Mouse (Mus musculus) lung, adult 2 months (tissue): ENCODE measurements at regions not wholly inside any gene's neighbourhood (a gene's known extent, or its start where the extent isn't known, plus 50 kb on each side); places are given as distances from the start of the nearest gene placed in this dataset.

Experiments used
- DNase-seq: peaks from one replicate; pipeline ENCODE4 v3.0.0; 2022
- H3K4me1 ChIP-seq: fragments of 200-500 bp; 2 replicates; pipeline ENCODE4 v1.6.1; 2011; ENCODE audit warnings: low read length; ENCODE audit not compliant: control insufficient read depth, insufficient read depth
- H3K4me3 ChIP-seq: fragments of 200-500 bp; replicated peaks from 2 replicates; pipeline ENCODE3; 2011; ENCODE audit warnings: low read depth, mild to moderate bottlenecking, control low read depth, low read length; ENCODE audit errors: extremely low read depth
- CTCF ChIP-seq: fragments of 200-500 bp; IDR thresholded peaks from 2 replicates; pipeline ENCODE4 v1.5.1; 2011; ENCODE audit warnings: mild to moderate bottlenecking, low read length, control low read depth; ENCODE audit not compliant: insufficient read depth
- POLR2A ChIP-seq: fragments of 200-500 bp; IDR thresholded peaks from 2 replicates; pipeline ENCODE4 v1.6.1; 2011; ENCODE audit warnings: low read depth, mild to moderate bottlenecking, control low read depth, low read length, borderline replicate concordance; ENCODE audit errors: extremely low read depth
- WGBS: fragments of 180-500 bp; shearing (Covaris S2); methylation state at CpG from one replicate; pipeline ENCODE4 v1.1.7; 2018; 5-methylcytosine and 5-hydroxymethylcytosine counted together

DNA sequence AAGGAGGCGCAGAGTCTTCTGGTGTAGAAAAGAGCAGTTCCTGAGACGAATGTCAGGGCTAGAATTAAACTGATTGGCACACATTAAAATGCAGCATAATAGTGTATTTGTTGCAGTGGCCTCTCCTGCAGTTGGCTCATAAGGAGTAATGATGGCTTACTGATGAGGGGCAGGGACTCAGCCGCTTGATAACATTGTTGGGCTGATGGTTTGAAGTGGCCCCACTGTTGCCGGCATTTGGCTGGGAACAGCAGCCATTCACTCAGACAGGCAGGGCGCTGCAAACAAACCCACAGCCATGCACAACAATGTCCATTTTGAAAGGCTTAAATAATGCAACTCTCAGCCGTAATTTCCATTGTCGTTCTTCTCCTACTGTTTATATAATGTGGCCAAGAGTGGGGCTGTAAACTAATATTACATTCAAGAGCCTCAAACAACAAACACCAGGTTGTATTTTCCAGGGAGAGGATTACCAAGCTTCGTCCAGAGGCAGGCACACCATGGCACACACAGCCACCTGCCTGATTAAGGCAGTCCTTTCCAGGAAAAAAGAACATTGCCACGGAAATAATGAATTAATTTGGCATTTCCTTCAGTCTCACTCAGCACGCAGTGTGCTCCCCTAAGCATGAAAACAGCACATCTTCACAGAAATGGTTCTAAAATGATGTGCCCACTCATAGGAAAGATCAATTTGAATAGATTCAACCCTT lies 374.1 kb downstream of the Nedd1 start:
- Histone ChIP-seq H3K4me1 (no peaks in the 10 kb centered on the region), H3K4me3 (no peak overlapping the region)
- TF ChIP-seq POLR2A (no peak), CTCF (no peak)
- DNase-seq = no peak
- WGBS = 70% methylated on average over 10 of the region's 10 CpGs

DNA sequence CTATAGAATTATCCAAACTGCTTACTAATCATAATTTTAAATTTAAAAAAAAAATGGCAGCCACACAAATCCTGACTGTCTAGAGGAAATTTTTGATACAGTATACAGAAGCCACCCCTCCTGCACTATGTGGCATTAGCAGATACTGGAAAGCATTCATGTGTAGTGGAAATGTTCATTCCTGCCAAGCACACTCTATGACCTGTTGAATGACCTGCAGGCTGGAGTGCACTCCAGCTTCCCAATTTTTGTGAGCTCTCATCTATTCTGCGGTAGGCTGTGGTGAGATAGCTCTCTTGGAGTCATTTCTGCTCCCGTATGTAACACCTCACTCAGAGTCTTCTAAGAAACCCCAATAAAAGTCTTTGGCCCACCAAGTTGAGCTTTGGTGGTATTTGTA lies 382.5 kb downstream of the Nedd1 start:
- H3K4me3 ChIP-seq = no peak overlapping the region
- no peaks in the 10 kb centered on the region for H3K4me1 ChIP-seq
- DNase-seq = no peak
- WGBS = 79% methylated on average over 2 of the region's 2 CpGs
- TF ChIP-seq CTCF (no peak), POLR2A (no peak)

DNA sequence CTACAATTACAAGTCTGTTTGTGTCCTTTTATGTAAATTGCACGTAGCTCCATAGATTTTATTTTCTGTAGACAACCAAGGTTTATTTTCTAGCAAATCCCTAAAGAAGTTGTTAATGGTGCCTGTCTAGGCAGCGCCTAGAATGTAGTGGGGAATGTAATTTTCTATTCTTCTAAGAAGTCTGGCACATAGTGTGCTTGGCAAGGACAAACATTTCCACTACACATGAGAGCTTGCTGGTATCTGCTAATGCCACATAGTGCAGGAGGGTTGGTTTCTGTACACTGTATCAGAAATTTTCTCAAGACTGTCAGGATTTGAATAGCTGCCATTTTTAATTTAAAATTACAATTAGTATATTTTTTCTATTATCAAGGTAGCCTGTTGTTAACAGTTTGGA lies 385.3 kb downstream of the Nedd1 start:
- no peak overlapping the region for H3K4me3 ChIP-seq
- no peak for DNase-seq
- WGBS = 75% methylated on average over 2 of the region's 2 CpGs
- H3K4me1 ChIP-seq = no peaks in the 10 kb centered on the region
- no peak for TF ChIP-seq CTCF
- TF ChIP-seq POLR2A = no peak

DNA sequence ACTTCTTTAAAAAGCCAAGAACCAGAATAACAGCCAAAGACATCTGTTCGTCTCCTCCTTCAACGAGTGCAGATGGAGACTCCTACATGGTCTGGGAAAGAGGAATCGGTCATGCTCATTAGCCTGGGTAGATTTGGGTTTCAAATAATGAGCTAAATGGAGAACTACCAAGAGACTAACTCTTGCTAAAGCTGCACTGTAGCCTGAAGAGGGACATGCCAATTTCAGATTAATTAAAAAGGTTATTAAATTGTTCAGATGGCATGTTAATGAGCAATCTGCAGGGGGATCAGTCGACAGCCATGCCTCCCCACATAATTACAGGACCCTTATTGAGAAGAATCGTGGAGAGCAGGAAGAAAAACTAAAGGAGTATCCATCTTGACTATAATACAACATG lies 386.1 kb downstream of the Nedd1 start:
- Histone ChIP-seq H3K4me1 (no peaks in the 10 kb centered on the region), H3K4me3 (no peak overlapping the region)
- 77% methylated on average over 5 of the region's 5 CpGs for WGBS
- DNase-seq = no peak
- TF ChIP-seq CTCF = no peak
- TF ChIP-seq POLR2A = no peak

DNA sequence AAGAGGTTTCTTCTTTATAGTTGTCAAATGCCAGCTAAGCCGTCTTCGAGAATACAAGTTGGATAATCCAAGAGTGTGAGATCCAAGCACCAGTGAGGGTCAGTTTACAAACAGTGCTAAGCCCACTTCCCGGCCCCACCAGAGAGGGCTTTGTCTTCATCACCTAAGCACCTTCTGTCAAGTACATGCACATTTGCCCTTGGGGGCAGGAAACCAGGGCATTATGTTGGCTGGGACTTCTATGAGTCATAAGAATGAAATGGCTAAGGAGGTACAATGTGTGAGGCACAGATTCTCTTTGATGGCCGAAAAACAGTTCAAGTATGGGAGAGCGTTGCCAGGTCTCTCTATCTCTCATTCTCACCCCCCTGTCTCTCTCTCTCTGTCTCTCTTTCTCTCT lies 387.1 kb downstream of the Nedd1 start:
- Histone ChIP-seq H3K4me1 (no peaks in the 10 kb centered on the region), H3K4me3 (no peak overlapping the region)
- WGBS = 52% methylated on average over 5 of the region's 5 CpGs
- DNase-seq = no peak
- no peak for TF ChIP-seq CTCF
- no peak for TF ChIP-seq POLR2A

DNA sequence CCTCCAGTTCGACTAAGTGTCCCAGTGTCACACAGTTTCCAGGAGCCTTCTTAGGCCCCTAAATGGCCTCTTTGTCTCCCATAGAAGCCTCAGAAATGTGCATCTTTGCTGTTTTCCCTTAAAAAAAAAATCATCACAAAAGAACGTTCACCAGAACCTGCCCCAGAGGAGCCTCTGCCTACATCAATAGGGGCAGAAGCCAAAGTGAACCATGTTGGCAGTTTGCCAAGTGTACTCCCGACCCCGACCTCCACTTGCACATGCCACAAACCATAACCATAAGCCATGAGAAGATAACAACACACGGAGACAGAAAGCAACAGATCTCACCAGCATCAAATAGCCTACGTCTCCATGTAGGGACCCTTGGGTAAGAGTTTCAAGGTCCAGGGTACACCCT lies 388.4 kb downstream of the Nedd1 start:
- Histone ChIP-seq H3K4me1 (no peaks in the 10 kb centered on the region; the same call in 1 of the 2 replicates), H3K4me3 (no peak overlapping the region)
- DNase-seq = no peak
- TF ChIP-seq POLR2A (no peak), CTCF (no peak)
- 37% methylated on average over 6 of the region's 6 CpGs for WGBS

DNA sequence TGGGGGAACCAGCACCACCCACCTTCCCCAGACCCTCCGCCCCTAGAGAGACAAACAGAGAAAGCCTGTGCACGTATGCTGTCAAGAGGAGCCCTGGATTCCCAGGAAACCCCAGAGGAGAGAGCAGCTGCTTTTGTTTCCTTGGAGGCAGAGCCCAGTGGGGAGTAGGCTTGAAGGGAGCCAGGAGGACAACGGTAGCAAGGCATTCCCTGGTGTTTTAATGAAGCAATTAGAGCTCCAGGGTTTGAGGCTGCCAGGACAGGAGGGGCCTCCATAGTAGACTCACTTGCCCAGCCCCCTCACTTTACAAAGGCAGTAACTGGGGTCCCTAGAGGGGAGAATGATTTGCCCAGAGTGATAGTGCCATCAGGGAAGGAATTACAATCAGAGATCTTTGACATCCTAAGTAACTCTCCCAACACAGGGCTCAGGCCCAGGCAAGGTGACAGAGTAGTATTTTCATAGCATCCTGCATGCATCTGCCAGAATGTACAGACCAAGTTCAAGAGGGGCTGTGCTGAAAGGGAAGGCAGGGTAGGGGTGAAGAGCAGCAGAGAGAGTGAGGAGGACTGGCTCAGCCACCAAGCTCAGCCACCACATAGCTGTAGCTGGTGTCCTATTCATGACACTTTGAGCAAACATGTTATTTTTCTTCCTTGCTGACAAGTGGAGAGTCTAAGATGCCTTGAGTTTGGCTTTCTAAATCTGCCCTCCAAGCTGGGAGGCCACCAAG lies 389.0 kb downstream of the Nedd1 start:
- 36% methylated on average over 3 of the region's 3 CpGs for WGBS
- no peaks in the 10 kb centered on the region; the same call in 1 of the 2 replicates for H3K4me1 ChIP-seq

DNA sequence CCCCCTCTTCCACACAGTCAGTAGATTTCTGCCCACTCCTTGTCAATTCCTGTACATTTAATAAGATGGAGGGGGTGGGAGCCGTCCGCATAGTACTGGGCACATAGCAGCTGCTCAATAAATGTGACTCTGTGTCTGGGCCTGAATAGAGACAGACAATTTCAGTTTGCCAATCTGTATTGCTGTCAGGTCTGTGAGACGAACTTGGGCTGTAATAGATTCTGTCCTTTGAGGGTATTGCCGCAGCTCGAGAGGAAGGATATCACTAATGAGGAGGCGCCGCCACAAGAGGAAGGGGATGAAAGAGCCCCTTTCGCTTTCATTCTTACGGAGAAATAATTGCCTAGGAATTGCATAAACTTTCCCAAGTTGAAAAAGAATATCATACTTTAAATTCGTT lies 392.1 kb downstream of the Nedd1 start:
- WGBS = 54% methylated on average over 10 of the region's 10 CpGs

More for the DNA sequence above, 389.0 kb downstream of the Nedd1 start:
- TF ChIP-seq POLR2A = no peak
- TF ChIP-seq CTCF = no peak
- no peak for DNase-seq
- no peak overlapping the region for H3K4me3 ChIP-seq

DNA sequence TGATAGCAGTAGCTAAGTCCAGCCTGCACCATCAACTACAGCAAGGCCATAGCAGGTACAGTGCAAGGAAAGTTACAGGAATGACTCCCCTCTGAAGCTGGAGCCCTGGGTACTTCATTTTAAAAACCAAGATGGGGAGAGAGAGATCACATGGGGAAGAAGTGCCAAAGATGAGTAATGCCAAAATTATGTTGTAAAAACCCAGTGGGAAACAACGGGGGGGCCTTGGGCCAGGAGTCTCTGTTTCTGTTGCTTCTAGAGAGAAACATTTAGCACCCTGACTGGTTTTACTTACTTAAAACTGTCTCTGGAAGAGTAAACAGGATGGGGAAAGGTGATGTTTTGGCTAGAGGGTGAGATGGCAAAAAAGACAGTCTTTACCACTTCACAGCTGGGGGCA lies 392.6 kb downstream of the Nedd1 start:
- no peak for DNase-seq
- WGBS = 79% methylated on average over 1 of the region's 1 CpGs
- Histone ChIP-seq H3K4me3 (no peak overlapping the region), H3K4me1 (no peaks in the 10 kb centered on the region; the same call in 1 of the 2 replicates)
- no peak for TF ChIP-seq CTCF
- TF ChIP-seq POLR2A = no peak

More for the DNA sequence above, 392.1 kb downstream of the Nedd1 start:
- Histone ChIP-seq H3K4me1 (no peaks in the 10 kb centered on the region; the same call in 1 of the 2 replicates), H3K4me3 (no peak overlapping the region)
- no peak for DNase-seq
- TF ChIP-seq POLR2A (no peak), CTCF (no peak)
